Mouse (Mus musculus): ENCODE data around the gene 2310022B05Rik.

The 2310022B05Rik gene

GRCm38 (mm10) chr8:124589393-124589792 lies 73.8 kb downstream of the 2310022B05Rik start:
- no peak for DNase-seq

DNA sequence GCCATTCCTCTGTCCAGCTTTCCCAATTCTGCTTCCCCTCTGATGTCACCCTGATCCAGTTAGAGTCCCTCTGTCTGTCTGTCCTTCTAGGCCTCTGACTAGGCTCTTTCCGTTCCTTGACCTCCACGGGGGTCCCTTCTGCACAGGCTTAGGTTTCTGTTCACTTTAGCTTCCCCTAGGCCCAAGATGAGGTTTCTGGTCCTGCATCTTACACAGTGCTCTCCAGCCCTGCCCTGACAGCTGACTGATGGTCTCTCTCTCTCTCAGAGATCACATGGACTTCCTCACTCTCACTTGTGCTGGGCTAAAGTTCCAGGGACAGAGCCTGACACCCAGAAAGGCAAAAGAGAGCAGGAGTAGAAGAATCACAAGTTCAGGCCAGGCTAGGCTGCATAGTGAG lies 76.6 kb downstream of the 2310022B05Rik start:
- DNase-seq, result no peak
